Comparison of ENCODE assay signal across 9 mouse cellular contexts in genomic region chr11:72086251-72087046, GRCm38 (mm10). TPM values are rescaled to one million over a fixed set of nuclear protein-coding genes. Genes with fewer than 3 reads are reported as not detected.
DNase-seq lines count a peak whose midpoint lies in the region; ATAC-seq and TF ChIP-seq lines count a peak whose summit lies in the region.
"Had no signal": no experiment of that assay in that cellular context is flagged by ENCODE, and none has a peak within 500 bp of the region (broad histone marks: within the 10 kb centered on the region; RNA-seq: fewer than 3 reads in every experiment).

No protein-coding gene starts in this region.

- peak overlapping the region; percentile 85 for H3K27ac ChIP-seq in midbrain, postnatal 0 days (ENCODE audit: low read depth, low read length)

- H3K4me2 ChIP-seq in midbrain, postnatal 0 days (ENCODE audit: low read depth, low read length, poor library complexity, severe bottlenecking): no peak overlapping the region

- TF ChIP-seq CTCF in midbrain, postnatal 0 days (IDR thresholded peaks at IDR 0.05): no peak

- ATAC-seq in midbrain, postnatal 0 days (ENCODE audit: low FRiP score): peak; percentile 68; the same call in 1 of the 2 replicates
- ATAC-seq in cerebellum, adult (ENCODE audit: insufficient number of reproducible peaks, low FRiP score, low TSS enrichment): no peak

- no peaks in the 10 kb centered on the region for H3K27me3 ChIP-seq in midbrain, postnatal 0 days (ENCODE audit: insufficient read depth, low read length)

- no peaks in the 10 kb centered on the region for H3K9me3 ChIP-seq in midbrain, postnatal 0 days (ENCODE audit: low read length)

- DNase-seq in heart, adult 8-10 months (ENCODE audit: low spot score): peak; percentile 11
- DNase-seq in heart, postnatal 36 days: no peak
- peak; percentile 51 to 69 for DNase-seq in frontal cortex, postnatal 14 days (ENCODE audit: low spot score in 2 of 2)
- peak; percentile 52 to 59 for DNase-seq in layer of hippocampus, adult 8-10 months (ENCODE audit: low spot score in 2 of 2)
- DNase-seq in midbrain, postnatal 0 days (ENCODE audit: low spot score): peak; percentile 78
- no peak for DNase-seq in c-Kit-positive CD71-positive TER-119-positive erythroid progenitor cells, embryonic 14.5 days (ENCODE audit: low spot score)
- DNase-seq in urinary bladder, adult 2 months (ENCODE audit: low spot score): no peak

- no peak overlapping the region for H3K4me3 ChIP-seq in midbrain, postnatal 0 days (ENCODE audit: low read depth, low read length)
- H3K4me3 ChIP-seq: erythroblast, embryonic 14.5 days had no signal

- intact Hi-C loops in heart, postnatal 36 days (cut with DNase I): no loop called here

- H3K9ac ChIP-seq in midbrain, postnatal 0 days (replicated peaks; ENCODE audit: low read length, poor library complexity, severe bottlenecking): 0 out of 2 replicates have a peak overlapping the region, but pooled peaks have one; percentile 13

- H3K36me3 ChIP-seq in midbrain, postnatal 0 days (ENCODE audit: insufficient read depth, low read length): no peaks in the 10 kb centered on the region

- 20% methylated on average over 11 of the region's 11 CpGs for WGBS in midbrain, postnatal 0 days

- peaks cover 9% of the 10 kb centered on the region for H3K4me1 ChIP-seq in midbrain, postnatal 0 days (ENCODE audit: insufficient read depth, low read length)

RNA-seq across cellular contexts. Expression of gene Pimreg, which starts 44.6 kb away (rescaled TPM):
- 1 to 10 TPM in 1 of 4 experiments, under 1 TPM in 2, not detected in 1; 0.41 to 1.4 (median 0.65) TPM for total RNA-seq in heart, adult 8-10 months (2022)
- 1 to 10 TPM; 1.1 to 1.4 TPM for total RNA-seq in heart, postnatal 36 days (2021)
- total RNA-seq in layer of hippocampus, adult 8-10 months (2022): under 1 TPM in 2 of 4 experiments, not detected in 2; 0.58 to 0.77 TPM
- total RNA-seq in midbrain, postnatal 0 days (2014; rRNA removed): 10.2 and 10.9 TPM in 2 replicates
- 11.5 and 13.0 TPM in 2 replicates for polyA plus RNA-seq in midbrain, postnatal 0 days (2015; fragmentation: Nextera tagmentation; extraction: Ambion mirVana)
- polyA plus RNA-seq in urinary bladder, adult 2 months (2012; rRNA removed): 2.8 and 3.2 TPM in 2 replicates

RNA-seq across cellular contexts. Expression of gene Pitpnm3, which starts 49.1 kb away (rescaled TPM):
- 1 to 10 TPM; 1.1 to 2.1 (median 1.9) TPM for total RNA-seq in heart, adult 8-10 months (2022)
- total RNA-seq in heart, postnatal 36 days (2021): 1 to 10 TPM; 1.5 to 1.8 TPM
- 10 to 100 TPM; 30.5 to 46.8 (median 35.3) TPM for total RNA-seq in layer of hippocampus, adult 8-10 months (2022)
- 29.6 and 33.0 TPM in 2 replicates for total RNA-seq in midbrain, postnatal 0 days (2014; rRNA removed)
- polyA plus RNA-seq in midbrain, postnatal 0 days (2015; fragmentation: Nextera tagmentation; extraction: Ambion mirVana): 7.2 and 7.9 TPM in 2 replicates
- polyA plus RNA-seq in urinary bladder, adult 2 months (2012; rRNA removed): 9.6 and 9.9 TPM in 2 replicates
- polyA plus RNA-seq: erythroblast, embryonic 14.5 days had no signal

RNA-seq across cellular contexts. Expression of gene Aipl1, which starts 49.1 kb away (rescaled TPM):
- total RNA-seq in heart, adult 8-10 months (2022): under 1 TPM in 1 of 4 experiments, not detected in 3; 0.13 TPM
- not detected for total RNA-seq in heart, postnatal 36 days (2021)
- total RNA-seq in layer of hippocampus, adult 8-10 months (2022): not detected
- 0.47 and 0.55 TPM in 2 replicates for total RNA-seq in midbrain, postnatal 0 days (2014; rRNA removed)
- polyA plus RNA-seq in midbrain, postnatal 0 days (2015; fragmentation: Nextera tagmentation; extraction: Ambion mirVana): 0.50 and 0.51 TPM in 2 replicates
- polyA plus RNA-seq in urinary bladder, adult 2 months (2012; rRNA removed): 0.32 and 0.41 TPM in 2 replicates

Comparison
In these comparisons a context has a peak if more than half of its experiments do, and no peak if none do; other contexts are left out.
1. DNase-seq: peak in heart, adult 8-10 months (single experiment), frontal cortex, postnatal 14 days (2 of 2), layer of hippocampus, adult 8-10 months (2 of 2) and midbrain, postnatal 0 days (single experiment); none in heart, postnatal 36 days (0 of 2), c-Kit-positive CD71-positive TER-119-positive erythroid progenitor cells, embryonic 14.5 days (single experiment) and urinary bladder, adult 2 months (single experiment).